Mouse (Mus musculus) stomach, postnatal 0 days (tissue): ENCODE results near the gene Aktip.

Experiments
- CTCF ChIP-seq: IDR thresholded peaks from 2 replicates; pipeline ENCODE4 v1.5.1; 2016; ENCODE audit warnings: antibody characterized with exemption, low read depth, mild to moderate bottlenecking, moderate library complexity
- EP300 ChIP-seq: optimal IDR thresholded peaks from 2 replicates; pipeline ENCODE3; 2016; ENCODE audit warnings: antibody characterized with exemption

GRCm38 (mm10) chr8:91134659-91135058 lies 65.1 kb downstream of the Aktip start:
- TF ChIP-seq EP300 (no peak), CTCF (no peak)
